Mouse (Mus musculus) cerebellum, adult 9-11 months (tissue): ENCODE measurements at regions not wholly inside any gene's neighbourhood (a gene's known extent, or its start where the extent isn't known, plus 50 kb on each side); places are given as distances from the start of the nearest gene placed in this dataset.

Experiments
- DNase-seq: peaks from one replicate; pipeline ENCODE4 v3.0.0; 2022

DNA sequence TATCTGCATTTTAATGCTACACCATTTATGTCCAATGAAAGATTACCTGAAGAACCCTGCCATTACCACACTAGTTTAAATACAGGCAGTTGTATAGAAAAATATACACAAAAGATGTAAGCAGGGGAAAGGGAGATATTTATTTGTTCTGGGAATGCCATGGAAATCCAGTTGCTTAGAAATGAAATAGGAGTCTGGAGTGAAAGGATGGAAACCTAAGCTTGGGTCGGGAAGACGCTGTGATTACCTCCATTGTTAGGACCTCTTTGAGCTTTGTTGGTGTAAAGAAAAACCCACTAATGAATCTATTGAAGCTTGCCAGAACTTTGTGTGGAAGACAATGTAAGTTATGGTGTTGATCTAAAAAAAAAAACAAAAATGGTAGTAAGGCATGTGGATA, 341.3 kb upstream of the Tmem161b start:
- DNase-seq, result no peak

DNA sequence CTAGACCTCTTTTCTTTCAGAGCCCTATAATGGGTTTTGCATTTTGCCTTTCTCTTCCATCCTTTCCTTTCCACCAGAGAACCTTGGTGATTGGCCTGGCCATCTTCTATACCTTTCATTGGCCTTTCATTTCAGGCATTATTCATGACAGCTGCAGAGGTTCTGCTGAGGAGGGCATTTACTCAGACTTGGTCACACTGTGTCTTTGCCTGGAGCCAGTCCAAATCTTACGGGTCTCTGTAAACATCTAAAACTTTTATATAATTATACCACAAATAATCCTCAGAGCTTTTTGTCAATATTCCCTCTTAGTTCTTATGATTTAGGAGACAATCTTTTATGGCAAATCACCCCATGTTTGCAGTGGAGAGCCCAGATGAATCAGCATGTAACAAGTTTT, 339.3 kb upstream of the Tmem161b start:
- no peak for DNase-seq

DNA sequence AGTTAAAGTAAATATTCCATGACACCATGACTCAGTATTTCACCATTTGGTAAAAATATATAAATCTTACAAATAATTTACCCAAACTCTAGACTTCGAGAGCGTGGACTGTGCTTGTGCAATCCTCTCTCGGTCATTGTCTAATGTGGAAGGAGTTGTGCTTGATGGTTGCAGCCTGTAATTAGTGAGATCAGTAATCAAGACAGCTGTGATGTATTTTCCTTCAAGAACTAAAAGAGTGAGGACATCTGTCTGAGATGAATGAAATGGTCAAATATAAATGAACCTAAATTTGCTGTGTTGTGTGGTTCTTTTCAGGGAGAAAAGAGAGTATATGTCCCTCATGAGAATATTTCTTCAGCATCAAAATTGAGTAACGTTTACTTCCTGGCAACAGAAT, 338.3 kb upstream of the Tmem161b start:
- DNase-seq, result no peak

DNA sequence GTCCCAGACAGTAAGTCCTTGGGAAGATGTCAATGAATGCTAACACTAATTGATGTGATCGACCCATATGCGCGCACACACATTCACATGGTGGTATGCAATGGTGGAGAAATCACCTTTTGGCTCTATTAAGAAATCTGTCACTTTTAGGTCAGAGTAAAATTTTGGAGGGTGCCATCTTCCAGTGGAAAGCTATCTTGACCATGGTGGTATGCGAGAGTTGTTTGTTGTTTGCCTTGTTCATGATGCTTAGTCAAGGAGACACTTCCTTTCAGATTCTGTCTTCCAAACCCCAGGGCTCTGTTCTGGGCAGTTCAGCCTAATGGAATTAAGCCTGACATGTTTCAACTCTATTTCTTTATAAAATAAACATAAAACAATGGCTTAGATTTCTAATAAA, 337.9 kb upstream of the Tmem161b start:
- no peak for DNase-seq

DNA sequence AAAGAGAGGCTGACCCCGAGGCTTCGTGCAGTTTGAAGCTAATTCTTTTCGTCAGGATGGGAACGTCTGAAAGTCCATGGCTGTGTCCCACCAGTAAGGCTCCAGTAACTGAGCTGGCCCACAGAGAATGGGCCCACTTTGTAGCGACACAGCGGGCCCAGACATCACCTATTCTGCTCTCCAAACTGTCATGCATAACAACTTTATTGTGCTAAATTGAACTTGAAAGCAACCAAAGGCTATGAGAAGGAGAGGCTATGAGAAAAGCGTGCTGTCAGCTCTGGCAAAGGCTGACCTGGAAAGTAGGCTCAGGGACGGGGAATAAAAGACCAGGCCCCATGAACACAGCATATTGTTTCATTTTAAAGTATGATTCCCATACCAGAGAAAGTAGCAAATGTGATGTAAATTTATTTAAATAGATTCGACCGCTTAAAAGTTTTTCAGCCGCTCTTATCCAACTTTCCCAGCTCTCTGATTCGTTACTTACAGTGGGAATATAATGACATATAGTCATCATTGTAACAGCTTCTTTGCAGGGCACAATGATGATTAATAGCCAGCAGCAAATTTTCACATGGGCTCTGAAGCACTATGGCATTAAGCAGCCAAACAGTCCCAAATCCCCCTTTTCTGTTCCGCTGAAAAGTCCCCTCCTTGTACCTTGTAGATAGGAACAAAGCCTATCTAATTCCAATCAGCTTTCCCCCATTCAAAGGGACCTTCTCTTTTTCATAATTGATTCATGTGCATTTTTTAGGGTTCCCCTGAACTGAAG, 337.1 kb upstream of the Tmem161b start:
- no peak for DNase-seq

DNA sequence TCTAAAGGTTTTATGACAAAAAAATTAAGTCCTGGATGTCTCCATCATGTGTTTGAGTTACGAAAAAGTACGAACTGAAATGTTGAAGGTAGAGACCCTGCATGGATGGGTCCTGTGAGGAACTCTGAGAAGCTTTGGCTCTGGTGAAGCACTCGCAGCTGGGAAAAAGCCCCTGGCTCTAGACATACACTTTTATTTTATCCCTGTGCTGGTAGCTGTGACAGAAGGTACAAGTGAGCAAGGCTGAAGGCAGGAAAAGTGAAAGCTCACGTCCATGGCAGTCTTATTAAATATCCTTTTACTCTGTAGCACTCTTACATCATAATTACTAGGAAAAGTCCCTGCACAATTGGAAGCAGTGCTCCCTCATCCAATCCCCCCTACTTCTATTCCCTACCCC, 336.4 kb upstream of the Tmem161b start:
- DNase-seq, result no peak

DNA sequence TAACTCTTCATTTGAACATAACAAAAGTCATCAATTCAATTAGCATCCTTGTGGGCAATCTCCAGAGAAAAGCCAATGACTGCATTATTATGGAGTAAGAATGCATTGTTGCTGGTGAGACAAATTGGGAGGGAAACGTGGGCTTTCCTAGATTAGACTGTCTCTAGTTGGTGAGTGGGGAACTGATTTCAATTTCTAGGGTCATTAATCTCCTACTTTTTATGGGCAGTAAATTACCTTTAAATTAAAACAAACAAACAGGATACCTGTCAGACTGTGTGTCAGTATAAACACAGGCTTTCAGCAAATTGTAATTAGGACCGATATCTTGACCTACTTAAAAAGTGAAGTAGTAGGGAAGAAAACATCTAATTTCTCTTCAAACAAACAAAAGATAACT, 307.4 kb upstream of the Tmem161b start:
- DNase-seq, result no peak

DNA sequence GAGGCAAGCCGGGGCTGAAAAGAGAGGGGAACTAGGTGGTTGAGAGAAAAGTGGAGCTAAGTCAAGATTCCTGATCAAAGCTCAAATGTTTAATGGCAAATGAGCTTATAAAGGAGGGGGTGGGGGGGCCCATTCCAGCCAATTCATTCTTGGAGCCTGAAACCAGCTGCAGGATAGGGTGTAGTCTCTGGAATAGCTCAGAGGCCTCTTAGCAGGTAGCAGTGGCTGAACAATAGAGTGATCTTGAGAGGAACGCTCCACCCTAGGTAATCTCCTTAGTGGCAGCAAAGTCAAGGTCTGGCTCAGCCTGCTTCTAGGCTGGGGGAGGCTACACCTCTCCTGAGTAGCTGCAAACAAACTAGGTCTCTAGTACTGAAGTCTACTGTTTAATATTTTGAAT, 289.3 kb upstream of the Tmem161b start:
- no peak for DNase-seq

DNA sequence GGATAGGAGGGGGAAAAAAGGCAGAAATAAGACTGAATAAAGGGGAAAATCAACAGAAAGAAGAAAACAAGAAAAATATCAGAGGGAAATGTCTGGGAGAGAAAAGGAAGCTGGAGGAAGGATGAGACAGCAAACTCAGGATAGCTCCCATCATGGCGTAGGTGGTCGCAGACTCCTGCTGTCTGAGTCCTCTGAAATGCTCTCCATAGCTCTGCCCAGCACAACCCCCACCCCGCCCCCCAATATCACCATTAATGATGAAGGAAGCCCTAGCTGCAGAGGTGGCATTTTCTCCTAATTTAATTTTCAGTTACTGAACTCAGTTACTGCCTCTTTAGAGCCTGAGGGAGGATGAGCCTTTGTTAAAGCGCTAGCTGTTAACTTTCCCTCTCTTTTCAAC, 275.6 kb upstream of the Tmem161b start:
- DNase-seq, result no peak

DNA sequence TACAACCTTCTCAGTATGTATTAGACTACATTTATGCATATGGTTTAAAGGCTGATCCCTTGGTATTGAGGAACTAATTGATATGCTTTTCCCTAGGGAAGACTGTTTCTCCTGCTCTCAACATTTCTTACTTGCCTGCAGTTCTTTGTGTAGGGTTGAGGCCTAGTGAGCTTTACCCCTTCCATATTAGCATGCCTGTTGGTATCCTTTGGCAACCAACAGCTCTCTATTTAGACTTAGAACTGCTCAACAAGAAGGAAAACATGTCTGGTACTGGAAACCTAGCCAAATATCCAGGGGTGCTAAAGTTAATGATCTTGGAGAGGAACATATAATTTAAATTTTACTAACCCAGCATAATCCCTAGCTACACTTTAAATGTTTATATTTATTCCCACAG, 270.9 kb upstream of the Tmem161b start:
- DNase-seq, result no peak

DNA sequence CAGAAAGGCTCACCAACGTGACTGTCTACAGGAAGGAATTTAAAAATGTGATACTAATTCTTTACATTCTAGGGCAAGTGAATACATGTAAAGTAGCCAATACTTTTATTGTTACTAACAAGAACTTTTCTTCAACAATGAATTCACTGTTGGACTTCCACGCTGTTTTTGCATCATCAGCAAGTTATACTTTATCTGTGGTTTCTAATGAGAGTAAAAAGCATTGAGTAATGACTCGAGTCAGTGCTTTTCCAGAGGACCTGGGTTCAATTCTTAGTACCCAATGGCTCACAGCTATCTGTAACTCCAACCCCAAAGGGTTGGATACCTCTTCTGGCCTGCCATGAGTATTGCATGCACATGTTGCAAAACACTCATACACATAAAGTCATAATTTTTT, 270.3 kb upstream of the Tmem161b start:
- no peak for DNase-seq

DNA sequence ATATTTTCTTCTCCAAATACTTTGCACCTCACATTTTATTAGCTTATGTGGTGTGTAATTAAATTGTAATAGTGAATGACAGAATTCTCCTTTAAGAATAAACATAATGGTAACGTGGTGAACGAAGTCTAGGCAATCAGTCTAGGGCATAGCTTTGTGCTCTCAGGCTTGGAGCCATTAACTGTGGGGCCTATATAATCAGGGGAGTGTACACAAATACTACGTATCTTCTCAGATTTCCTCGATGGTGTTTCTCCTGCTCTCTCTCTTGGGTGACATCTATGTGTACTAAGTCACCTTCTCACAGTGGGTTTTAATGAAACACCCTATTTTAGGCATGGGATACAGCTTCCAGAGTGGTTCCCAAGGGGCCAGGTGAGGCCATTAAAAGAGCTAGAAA, 269.7 kb upstream of the Tmem161b start:
- DNase-seq, result no peak

DNA sequence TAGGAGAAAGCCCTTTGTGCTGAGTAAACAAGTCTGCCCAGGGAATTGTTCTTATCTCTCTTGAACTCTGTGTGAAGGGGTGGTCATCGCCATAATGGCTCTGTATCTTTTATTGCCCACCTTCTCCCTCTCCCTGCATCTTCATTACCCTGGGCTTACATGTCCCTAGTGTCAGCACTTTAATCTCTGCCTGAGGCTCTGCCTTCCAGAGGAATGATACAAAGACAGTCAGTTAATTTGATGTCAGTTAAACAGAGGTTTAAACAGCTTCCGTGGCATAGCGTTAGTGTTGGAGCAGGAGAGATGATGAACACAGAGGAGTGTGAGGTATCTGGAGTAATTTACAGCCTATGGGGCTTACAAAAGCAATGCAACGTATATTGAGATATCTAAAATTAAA, 269.2 kb upstream of the Tmem161b start:
- DNase-seq, result no peak

DNA sequence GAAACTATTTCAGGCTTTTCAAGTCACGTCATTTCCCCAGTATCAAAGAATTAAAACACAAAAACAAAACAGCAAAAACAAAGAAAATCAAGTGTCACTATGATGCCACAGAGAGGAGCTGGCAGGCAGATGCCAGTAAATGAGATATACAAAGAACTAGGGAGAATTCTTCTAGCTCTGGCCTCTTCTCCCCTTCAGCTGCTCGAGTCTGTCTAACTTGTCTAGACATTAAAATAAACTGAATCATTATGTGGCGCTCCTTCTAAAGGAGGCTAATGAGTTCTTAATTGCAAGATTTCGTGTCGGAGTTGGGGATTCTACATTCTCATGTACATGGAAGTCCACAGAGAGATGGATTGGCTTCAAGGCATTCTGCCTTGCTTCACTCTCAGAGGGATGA, 266.4 kb upstream of the Tmem161b start:
- no peak for DNase-seq

DNA sequence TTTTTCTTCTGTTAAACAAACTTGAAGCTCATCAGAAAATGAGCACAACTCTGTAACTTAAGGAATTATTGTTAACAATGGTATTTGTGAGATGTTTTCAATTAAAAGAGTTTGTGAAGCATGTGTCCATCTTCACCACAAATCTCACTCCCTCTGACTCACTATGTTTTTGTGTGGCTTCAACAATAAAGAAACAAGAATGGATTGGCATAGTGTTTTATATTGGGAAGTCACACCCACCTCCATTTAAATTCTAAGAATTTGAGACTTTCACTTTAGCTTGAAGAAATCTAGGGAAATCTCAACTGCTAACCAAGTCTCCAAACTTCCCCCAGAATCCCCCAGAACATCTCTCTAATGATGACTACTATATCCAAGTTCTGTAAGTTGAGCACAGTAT, 243.6 kb upstream of the Tmem161b start:
- no peak for DNase-seq

DNA sequence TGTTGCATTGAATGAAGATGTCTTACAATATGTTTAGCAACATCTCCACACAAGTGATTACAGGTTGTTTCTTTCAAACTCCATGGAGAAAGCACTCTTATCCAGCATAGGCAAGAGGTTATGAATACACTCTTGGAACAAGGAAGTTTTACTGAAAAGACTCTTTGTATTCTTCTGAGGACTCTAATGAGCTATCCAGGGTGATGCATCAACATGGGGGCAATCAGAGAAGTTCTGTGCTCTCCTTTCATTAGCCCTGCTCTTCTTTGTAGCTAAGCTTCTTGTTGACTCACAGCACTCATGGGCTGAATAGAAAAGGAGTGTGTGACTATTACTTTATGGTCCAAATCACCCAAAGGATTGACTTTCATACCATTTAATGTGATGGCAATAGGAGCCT, 242.6 kb upstream of the Tmem161b start:
- DNase-seq, result no peak

DNA sequence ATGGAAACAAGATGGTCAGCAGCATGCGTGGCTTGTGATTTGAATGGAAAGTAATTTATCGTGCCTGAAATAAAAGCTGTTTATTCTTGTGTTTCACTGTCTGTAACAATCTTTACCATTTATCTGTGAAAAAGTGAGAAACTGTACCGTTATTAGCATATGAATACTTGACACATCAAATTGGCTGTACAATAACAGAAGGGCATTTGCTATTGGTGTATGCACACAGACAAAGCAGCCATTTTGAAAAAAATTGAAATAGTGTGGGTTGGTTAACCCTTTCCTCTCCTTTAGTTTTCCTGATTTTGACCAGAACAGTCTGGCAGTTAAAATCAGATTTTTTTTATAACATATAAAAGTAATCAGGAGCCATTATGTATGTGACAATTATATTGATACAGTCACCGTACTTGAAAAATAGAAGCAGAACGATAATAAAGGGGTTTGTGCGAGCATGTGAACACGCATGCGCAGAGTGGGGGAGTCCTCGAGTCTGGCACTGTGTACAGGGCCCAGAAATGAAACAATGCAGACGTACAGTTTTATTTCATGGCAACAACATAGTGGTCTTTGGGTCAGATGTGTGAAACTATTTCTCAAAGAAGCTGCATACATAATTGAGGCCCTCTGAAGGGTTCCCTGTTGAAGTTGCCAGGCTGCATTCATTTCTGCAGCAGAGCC, 237.3 kb upstream of the Tmem161b start:
- peak; percentile 24 for DNase-seq

DNA sequence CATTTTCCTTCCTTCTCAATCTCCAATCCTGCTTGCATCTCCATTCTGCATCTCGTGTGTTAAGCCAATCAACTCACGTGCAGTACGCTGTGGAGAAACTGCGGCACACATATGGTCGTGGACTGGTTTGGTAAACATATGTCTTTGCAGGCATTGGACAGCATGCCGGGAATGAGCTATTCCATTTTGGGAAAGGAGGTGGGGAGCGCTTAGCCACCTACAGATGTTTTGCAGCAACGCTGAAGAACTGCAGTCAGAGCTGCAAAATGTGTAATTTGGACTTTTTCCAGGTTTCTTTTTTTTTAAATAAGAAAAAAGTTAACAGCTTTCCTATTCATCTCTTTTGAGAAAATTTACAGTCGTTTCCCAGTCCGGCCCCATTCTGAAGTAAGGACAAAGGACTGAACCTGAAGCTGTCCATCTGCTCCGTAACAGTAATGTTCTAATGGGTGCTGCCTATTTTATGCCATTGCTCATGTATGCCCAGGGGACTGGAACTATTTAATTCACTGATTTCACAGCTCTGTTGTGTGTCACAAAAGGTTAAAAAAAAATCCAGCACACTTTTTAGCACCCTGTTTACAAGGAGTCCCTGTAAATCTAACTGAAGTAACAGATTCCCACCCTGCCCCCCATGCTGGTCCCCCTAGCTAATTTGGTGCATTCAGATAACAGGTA, 234.2 kb upstream of the Tmem161b start:
- DNase-seq, result peak; percentile 86

DNA sequence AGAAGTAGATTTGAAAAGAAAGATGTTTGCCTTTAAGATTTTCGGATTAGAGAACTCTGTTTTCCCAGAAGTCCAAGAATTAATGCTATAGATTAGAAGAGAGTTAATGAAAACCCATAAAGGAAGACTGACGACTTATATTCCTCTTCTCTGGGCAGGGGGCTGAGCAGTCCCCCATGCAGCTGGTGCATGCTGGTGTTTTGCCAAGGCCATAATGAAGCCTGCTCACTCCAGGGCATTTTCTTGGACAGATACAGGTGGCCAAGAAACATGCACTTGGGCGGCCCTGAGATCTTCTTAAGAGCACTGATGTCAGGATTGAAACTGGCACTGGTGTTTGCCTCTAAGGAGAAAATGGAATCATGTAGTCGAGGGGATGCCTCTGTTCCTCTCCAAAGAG, 233.6 kb upstream of the Tmem161b start:
- peak; percentile 42 for DNase-seq

DNA sequence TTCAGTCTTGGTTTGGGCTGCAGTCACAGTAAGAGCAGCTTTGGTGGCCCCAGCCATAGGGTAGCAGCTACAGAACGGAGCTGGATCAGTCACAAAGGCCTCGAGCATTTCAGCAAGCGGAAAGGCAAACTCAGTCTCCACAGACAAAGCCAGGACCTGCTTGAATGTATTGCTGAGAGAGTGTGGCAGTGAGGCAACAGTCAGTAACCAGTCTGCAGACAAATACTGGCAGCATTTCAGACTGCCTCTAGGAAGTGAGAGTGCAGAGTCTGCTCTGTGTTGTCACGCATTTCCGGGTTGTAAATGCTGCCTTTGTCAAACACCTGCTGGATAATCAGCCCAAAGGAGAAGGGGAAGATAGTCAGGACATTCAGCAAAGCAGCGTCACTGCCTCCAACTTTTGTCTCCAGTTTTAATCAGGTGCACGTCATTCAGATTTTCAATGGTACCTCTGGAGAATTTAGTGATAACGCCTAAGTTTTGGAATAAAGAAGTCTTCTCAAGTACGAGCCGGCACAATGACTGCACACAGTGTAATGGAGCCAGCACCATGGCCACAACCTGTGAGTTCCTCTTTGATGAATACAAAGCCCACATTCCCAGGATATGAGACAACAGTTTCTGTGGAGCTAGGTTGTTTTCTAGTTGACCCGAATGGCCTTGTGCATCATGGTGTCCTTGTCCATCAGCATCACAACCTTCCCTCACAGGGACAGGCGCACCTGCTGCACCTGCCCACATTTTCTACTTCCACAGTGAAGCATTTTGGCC, 224.3 kb upstream of the Tmem161b start:
- DNase-seq, result no peak

DNA sequence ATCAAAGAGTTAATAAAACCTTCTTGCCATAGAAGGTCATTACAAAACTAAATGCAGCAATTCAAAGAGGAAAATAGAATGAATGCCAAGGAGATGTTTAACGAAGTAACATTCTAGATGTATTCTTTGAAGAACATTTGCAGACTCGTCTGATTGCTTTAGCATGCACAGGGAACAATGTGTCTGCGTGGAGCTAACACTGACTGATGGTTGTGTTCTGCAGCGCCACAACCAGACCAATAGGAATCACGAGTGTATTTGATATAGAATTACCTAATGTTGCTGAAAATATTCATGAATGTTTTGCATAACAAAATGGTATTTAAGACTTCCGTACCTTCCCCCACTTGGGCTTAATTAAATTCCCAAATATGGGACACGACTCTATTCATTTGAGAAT, 200.3 kb upstream of the Tmem161b start:
- DNase-seq, result no peak

DNA sequence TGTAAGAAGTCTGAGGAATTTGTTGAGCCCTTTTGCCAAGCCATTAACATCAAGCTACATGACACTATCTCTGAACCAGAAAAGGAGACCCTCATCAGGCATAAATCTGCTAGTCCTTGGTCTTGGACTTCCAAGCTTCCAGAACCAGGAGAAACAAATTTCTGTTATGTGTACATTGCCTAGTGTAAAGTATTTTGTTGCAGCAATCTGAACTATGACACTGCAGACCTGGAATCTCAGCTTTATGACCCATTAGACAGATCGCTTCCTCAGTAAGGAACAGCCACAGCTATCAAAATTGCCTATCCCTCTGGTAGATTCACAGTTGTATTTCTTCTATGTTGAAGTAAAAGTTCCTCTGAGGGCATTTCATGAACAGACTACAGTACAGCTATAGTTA, 199.1 kb upstream of the Tmem161b start:
- no peak for DNase-seq

DNA sequence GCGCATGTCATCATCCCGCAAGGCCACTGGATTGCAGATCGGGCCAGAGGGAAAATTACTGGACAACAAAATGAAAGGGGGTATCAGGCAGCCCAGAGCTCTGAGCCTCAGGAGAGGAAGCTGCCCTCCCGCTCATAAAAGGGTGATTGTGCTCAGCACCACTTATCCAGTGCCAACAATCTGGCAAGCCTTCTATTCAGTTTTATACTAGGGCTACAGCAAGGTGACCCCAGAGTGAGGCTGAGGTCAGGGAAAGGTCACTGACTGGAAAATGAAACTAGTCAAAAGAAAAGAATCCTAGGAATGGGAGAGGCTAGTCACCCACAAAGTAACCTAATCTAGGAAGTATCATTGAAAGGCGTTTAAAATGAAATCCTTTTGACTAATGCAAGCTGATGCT, 198.5 kb upstream of the Tmem161b start:
- DNase-seq, result peak; percentile 10

DNA sequence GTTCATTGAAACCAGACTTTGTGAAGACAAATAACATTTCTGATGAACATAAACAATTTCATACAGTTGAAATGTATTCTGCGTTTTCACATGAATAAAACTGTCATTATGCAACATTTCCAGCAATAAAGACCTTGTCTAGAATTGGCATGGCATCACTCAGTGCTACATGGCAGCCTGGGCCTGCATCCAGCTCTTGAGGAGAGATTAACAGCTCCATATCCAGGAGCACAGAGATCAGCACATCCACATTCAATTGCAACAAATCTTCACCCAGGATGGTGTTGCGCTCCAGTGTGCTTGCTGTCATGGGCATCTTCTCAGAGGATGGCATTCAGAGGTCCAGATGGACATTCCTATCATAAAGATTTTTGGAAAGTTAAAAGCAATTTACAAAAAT, 196.7 kb upstream of the Tmem161b start:
- DNase-seq, result no peak
